ENCODE assay signal across 21 mouse cellular contexts in genomic region chr6:55239931-55240330, GRCm38 (mm10). TPM values are rescaled to one million over a fixed set of nuclear protein-coding genes. Genes with fewer than 3 reads are reported as not detected.
DNase-seq lines count a peak whose midpoint lies in the region; ATAC-seq and TF ChIP-seq lines count a peak whose summit lies in the region.
"Had no signal": no experiment of that assay in that cellular context is flagged by ENCODE, and none has a peak within 500 bp of the region (broad histone marks: within the 10 kb centered on the region; RNA-seq: fewer than 3 reads in every experiment).

No protein-coding gene starts in this region.

- H3K4me1 ChIP-seq in intestine, embryonic 15.5 days (replicated peaks): peaks cover 2% of the 10 kb centered on the region; the same call in 1 of the 2 replicates
- 0 out of 2 replicates have a peak, but pooled peaks cover 3% of the 10 kb centered on the region for H3K4me1 ChIP-seq in intestine, postnatal 0 days (replicated peaks; ENCODE audit: control insufficient read depth, insufficient read depth, low read length)
- no peaks in the 10 kb centered on the region for H3K4me1 ChIP-seq in midbrain, embryonic 11.5 days (ENCODE audit: control insufficient read depth, insufficient read depth, low read length)
- no peaks in the 10 kb centered on the region for H3K4me1 ChIP-seq in midbrain, embryonic 14.5 days (ENCODE audit: control insufficient read depth, insufficient read depth, low read length)
- H3K4me1 ChIP-seq in hindbrain, postnatal 0 days (ENCODE audit: insufficient read depth, low read length): no peaks in the 10 kb centered on the region; the same call in 1 of the 2 replicates
- H3K4me1 ChIP-seq: embryonic facial prominence, embryonic 12.5 days; forebrain, embryonic 15.5 days; hindbrain, embryonic 15.5 days had no signal

- no peak overlapping the region for H3K9ac ChIP-seq in intestine, embryonic 15.5 days
- no peak overlapping the region for H3K9ac ChIP-seq in intestine, postnatal 0 days (ENCODE audit: low read depth, low read length)
- H3K9ac ChIP-seq in midbrain, embryonic 11.5 days (ENCODE audit: low read length): no peak overlapping the region
- H3K9ac ChIP-seq in midbrain, embryonic 14.5 days (replicated peaks; ENCODE audit: low read length): no peak overlapping the region
- H3K9ac ChIP-seq in hindbrain, postnatal 0 days (replicated peaks; ENCODE audit: low read length): no peak overlapping the region
- H3K9ac ChIP-seq: embryonic facial prominence, embryonic 12.5 days; forebrain, embryonic 15.5 days; hindbrain, embryonic 15.5 days; liver, embryonic 14.5 days; neural tube, embryonic 15.5 days had no signal

- 55% methylated on average over 8 of the region's 8 CpGs for WGBS in intestine, embryonic 15.5 days
- WGBS in intestine, postnatal 0 days: 39% methylated on average over 8 of the region's 8 CpGs
- WGBS in midbrain, embryonic 11.5 days: 71% methylated on average over 8 of the region's 8 CpGs
- WGBS in midbrain, embryonic 14.5 days: 67% methylated on average over 8 of the region's 8 CpGs
- 60% methylated on average over 8 of the region's 8 CpGs for WGBS in hindbrain, postnatal 0 days

- intact Hi-C loops in gastrocnemius, adult 2 months (cut with DNase I): loop anchor here (5.0 kb wide), 1 partner anchor 92 kb away; no protein-coding TSS in a partner anchor

- TF ChIP-seq CTCF in gastrocnemius, adult 2 months (IDR thresholded peaks at IDR 0.05): no peak
- TF ChIP-seq CTCF in intestine, postnatal 0 days (IDR thresholded peaks at IDR 0.05; ENCODE audit: low read depth): no peak
- TF ChIP-seq CTCF in hindbrain, postnatal 0 days (IDR thresholded peaks at IDR 0.05; ENCODE audit: low read depth): no peak

- H3K36me3 ChIP-seq in intestine, embryonic 15.5 days: no peaks in the 10 kb centered on the region
- H3K36me3 ChIP-seq in intestine, postnatal 0 days (ENCODE audit: control insufficient read depth, insufficient read depth): no peaks in the 10 kb centered on the region
- no peaks in the 10 kb centered on the region for H3K36me3 ChIP-seq in midbrain, embryonic 11.5 days (ENCODE audit: control insufficient read depth, insufficient read depth, low read length)
- no peaks in the 10 kb centered on the region for H3K36me3 ChIP-seq in midbrain, embryonic 14.5 days (ENCODE audit: control insufficient read depth, insufficient read depth, low read length)
- H3K36me3 ChIP-seq in hindbrain, postnatal 0 days (ENCODE audit: insufficient read depth, low read length): no peaks in the 10 kb centered on the region
- H3K36me3 ChIP-seq: embryonic facial prominence, embryonic 12.5 days; forebrain, embryonic 15.5 days; hindbrain, embryonic 15.5 days had no signal

- H3K9me3 ChIP-seq in intestine, embryonic 15.5 days: no peaks in the 10 kb centered on the region
- H3K9me3 ChIP-seq in intestine, postnatal 0 days (ENCODE audit: control insufficient read depth): no peaks in the 10 kb centered on the region
- no peaks in the 10 kb centered on the region for H3K9me3 ChIP-seq in midbrain, embryonic 11.5 days (ENCODE audit: control insufficient read depth, low read length)
- H3K9me3 ChIP-seq in midbrain, embryonic 14.5 days (ENCODE audit: control insufficient read depth, low read length): no peaks in the 10 kb centered on the region
- H3K9me3 ChIP-seq in hindbrain, postnatal 0 days (ENCODE audit: low read length): no peaks in the 10 kb centered on the region
- H3K9me3 ChIP-seq: embryonic facial prominence, embryonic 12.5 days; forebrain, embryonic 15.5 days; hindbrain, embryonic 15.5 days; neural tube, embryonic 15.5 days had no signal

- no peak overlapping the region for H3K4me3 ChIP-seq in gastrocnemius, adult 2 months
- no peak overlapping the region for H3K4me3 ChIP-seq in intestine, embryonic 15.5 days (replicated peaks)
- H3K4me3 ChIP-seq in intestine, postnatal 0 days (ENCODE audit: low read depth, low read length): no peak overlapping the region
- no peak overlapping the region for H3K4me3 ChIP-seq in midbrain, embryonic 11.5 days (ENCODE audit: low read depth, low read length)
- H3K4me3 ChIP-seq in midbrain, embryonic 14.5 days (replicated peaks; ENCODE audit: low read depth, low read length): no peak overlapping the region
- H3K4me3 ChIP-seq in hindbrain, postnatal 0 days (ENCODE audit: low read length): no peak overlapping the region
- H3K4me3 ChIP-seq: embryonic facial prominence, embryonic 12.5 days; erythroblast, embryonic 14.5 days; forebrain, embryonic 15.5 days; hindbrain, embryonic 15.5 days; neural tube, embryonic 15.5 days had no signal

- ATAC-seq in intestine, embryonic 15.5 days: 0 out of 2 replicates have a peak, but pooled peaks have one; percentile 42
- no peak for ATAC-seq in intestine, postnatal 0 days
- no peak for ATAC-seq in midbrain, embryonic 11.5 days (ENCODE audit: low FRiP score)
- no peak for ATAC-seq in midbrain, embryonic 14.5 days (ENCODE audit: low FRiP score, low TSS enrichment)
- no peak for ATAC-seq in hindbrain, postnatal 0 days
- ATAC-seq: forebrain, embryonic 15.5 days; midbrain, embryonic 16.5 days had no signal

- no peak for DNase-seq in gastrocnemius, adult 2 months
- no peak for DNase-seq in gastrocnemius, postnatal 4 days (ENCODE audit: low spot score in 2 of 2)
- peak; percentile 39 for DNase-seq in midbrain, embryonic 11.5 days (ENCODE audit: low spot score, missing footprints)
- no peak for DNase-seq in midbrain, embryonic 14.5 days
- no peak for DNase-seq in hindbrain, postnatal 0 days (ENCODE audit: low spot score)
- DNase-seq in ovary, postnatal 14 days (ENCODE audit: low spot score): no peak
- DNase-seq: adrenal gland, adult 8-10 months; cerebellum, adult 11 months; cerebellum, postnatal 10 days; right cerebral cortex, postnatal 14 days; thymus, postnatal 36 days had no signal

- peak overlapping the region; percentile 79 for H3K27ac ChIP-seq in gastrocnemius, adult 2 months
- H3K27ac ChIP-seq in intestine, embryonic 15.5 days: no peak overlapping the region
- no peak overlapping the region for H3K27ac ChIP-seq in intestine, postnatal 0 days (ENCODE audit: low read depth, low read length)
- no peak overlapping the region for H3K27ac ChIP-seq in midbrain, embryonic 11.5 days (ENCODE audit: low read depth, low read length)
- H3K27ac ChIP-seq in midbrain, embryonic 14.5 days (replicated peaks; ENCODE audit: low read depth, low read length): no peak overlapping the region
- H3K27ac ChIP-seq in hindbrain, postnatal 0 days: no peak overlapping the region
- H3K27ac ChIP-seq: embryonic facial prominence, embryonic 12.5 days; forebrain, embryonic 15.5 days; hindbrain, embryonic 15.5 days; liver, embryonic 14.5 days; neural tube, embryonic 15.5 days had no signal

- no peak overlapping the region for H3K4me2 ChIP-seq in intestine, embryonic 15.5 days (replicated peaks)
- no peak overlapping the region for H3K4me2 ChIP-seq in intestine, postnatal 0 days (replicated peaks; ENCODE audit: low read depth)
- H3K4me2 ChIP-seq in midbrain, embryonic 11.5 days: no peak overlapping the region
- no peak overlapping the region for H3K4me2 ChIP-seq in midbrain, embryonic 14.5 days (ENCODE audit: low read length)
- H3K4me2 ChIP-seq in hindbrain, postnatal 0 days (ENCODE audit: low read depth, low read length): no peak overlapping the region
- H3K4me2 ChIP-seq: embryonic facial prominence, embryonic 12.5 days; forebrain, embryonic 15.5 days; hindbrain, embryonic 15.5 days; neural tube, embryonic 15.5 days had no signal

- H3K27me3 ChIP-seq in intestine, embryonic 15.5 days (replicated peaks): no peaks in the 10 kb centered on the region
- H3K27me3 ChIP-seq in intestine, postnatal 0 days (replicated peaks; ENCODE audit: control insufficient read depth, insufficient read depth, low read length): no peaks in the 10 kb centered on the region
- H3K27me3 ChIP-seq in midbrain, embryonic 11.5 days (ENCODE audit: control insufficient read depth, insufficient read depth, low read length): no peaks in the 10 kb centered on the region
- no peaks in the 10 kb centered on the region for H3K27me3 ChIP-seq in midbrain, embryonic 14.5 days (ENCODE audit: control insufficient read depth, insufficient read depth, low read length)
- no peaks in the 10 kb centered on the region for H3K27me3 ChIP-seq in hindbrain, postnatal 0 days (ENCODE audit: insufficient read depth, low read length)
- H3K27me3 ChIP-seq: embryonic facial prominence, embryonic 12.5 days; forebrain, embryonic 15.5 days; hindbrain, embryonic 15.5 days; neural tube, embryonic 15.5 days had no signal

RNA-seq across cellular contexts. Expression of gene Mindy4, which starts 36.7 kb away (rescaled TPM):
- 1 to 10 TPM; 2.7 to 3.8 TPM for total RNA-seq in gastrocnemius, adult 2 months (2021)
- 1 to 10 TPM; 4.1 to 4.4 TPM for total RNA-seq in gastrocnemius, postnatal 4 days (2021)
- 6.5 and 7.3 TPM in 2 replicates for polyA plus RNA-seq in intestine, embryonic 15.5 days (2015; fragmentation: Nextera tagmentation; extraction: Ambion mirVana)
- 2.1 and 2.3 TPM in 2 replicates for polyA plus RNA-seq in intestine, postnatal 0 days (2015; fragmentation: Nextera tagmentation; extraction: Ambion mirVana)
- polyA plus RNA-seq in midbrain, embryonic 11.5 days (2014; fragmentation: Nextera tagmentation; extraction: Ambion mirVana): 20.0 and 24.2 TPM in 2 replicates
- polyA plus RNA-seq in midbrain, embryonic 14.5 days (2014; fragmentation: Nextera tagmentation; extraction: Ambion mirVana): 9.8 and 14.6 TPM in 2 replicates
- total RNA-seq in hindbrain, postnatal 0 days (2014; rRNA removed): 10.4 and 11.7 TPM in 2 replicates
- polyA plus RNA-seq in hindbrain, postnatal 0 days (2015; fragmentation: Nextera tagmentation; extraction: Ambion mirVana): 8.2 and 8.4 TPM in 2 replicates
- total RNA-seq: CH12.LX had no signal
